Mouse (Mus musculus) gastrocnemius, adult 8-10 months (tissue): ENCODE results near the gene 2310033P09Rik. TPM values are rescaled to one million over a fixed set of nuclear protein-coding genes. Genes with fewer than 3 reads are reported as not detected.
A peak's percentile ranks its signal among the peaks of the same experiment; 100 is the strongest.
"Not testable (repeated sequence)": the region's sequence is repeated elsewhere in the genome, so short reads cannot be mapped to it uniquely, and the experiment has no call there.

Source experiments
- DNase-seq, 2 experiments: peaks; one replicate each; pipeline ENCODE4 v3.0.0; 2022; ENCODE audit warnings: low spot score in 2 of 2
- total RNA-seq, 4 experiments: library from RNA; stranded (reverse); gene quantifications; 2 replicates each; pipeline ENCODE4 v1.2.4; 2022

The 2310033P09Rik gene
- total RNA-seq, 4 experiments from 2014 or later = 1.9 to 3.1 (median 2.5) TPM

- no peak for DNase-seq
Measured at GRCm38 (mm10) chr11:59196230-59196629, 11.9 kb upstream of the 2310033P09Rik start.

- no peak for DNase-seq
Measured at GRCm38 (mm10) chr11:59201216-59202002, 6.7 kb upstream of the 2310033P09Rik start.

DNA sequence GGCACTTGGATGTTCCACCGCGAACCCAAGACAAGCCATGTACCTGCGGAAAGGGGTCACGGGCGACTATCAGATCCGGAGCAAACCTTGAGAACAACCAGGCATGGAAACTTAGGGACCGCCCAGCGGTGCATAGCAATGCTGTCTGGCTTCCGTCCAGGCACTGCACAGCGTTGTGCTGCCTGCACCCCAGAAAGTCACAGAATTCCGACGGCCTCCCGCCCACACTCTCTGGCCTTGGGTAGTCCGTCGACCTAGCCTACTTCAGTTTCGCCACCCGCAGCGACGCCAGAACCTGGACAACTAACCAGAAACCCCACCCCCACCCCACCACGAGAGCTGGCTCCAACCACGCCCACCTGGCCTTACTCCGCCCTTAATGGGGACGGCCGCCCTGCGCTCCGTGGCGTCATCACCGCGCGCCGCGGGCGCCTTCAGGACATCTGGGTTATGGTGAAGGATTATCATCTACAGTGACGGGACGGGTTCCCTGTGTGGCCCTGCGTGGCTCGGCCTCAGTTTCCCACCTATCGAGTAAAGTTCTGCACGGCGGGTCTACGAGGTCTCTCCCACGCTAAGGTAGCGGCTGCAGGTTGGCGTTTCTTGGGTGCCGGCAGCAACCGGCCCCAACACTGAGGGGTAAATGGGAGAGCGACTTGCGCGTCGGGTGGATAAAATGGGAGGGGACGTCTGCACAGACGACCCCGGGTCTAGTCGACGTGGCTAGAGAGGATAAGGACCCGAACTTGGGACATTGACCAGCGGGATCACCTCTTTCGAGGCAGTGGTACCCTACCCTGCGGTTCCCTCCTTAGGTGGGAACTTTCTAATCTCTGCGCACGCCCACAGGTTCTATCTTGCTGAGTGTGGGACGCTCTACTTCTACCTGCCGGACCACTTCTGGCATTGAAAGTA is 5.8 kb upstream of the 2310033P09Rik start, which contains the start of gene Mrpl55:
Gene Mrpl55, plus strand, starts transcription at position 406 of the 915 bp plus-strand sequence.
- peak; percentile 83 to 90 for DNase-seq

DNA sequence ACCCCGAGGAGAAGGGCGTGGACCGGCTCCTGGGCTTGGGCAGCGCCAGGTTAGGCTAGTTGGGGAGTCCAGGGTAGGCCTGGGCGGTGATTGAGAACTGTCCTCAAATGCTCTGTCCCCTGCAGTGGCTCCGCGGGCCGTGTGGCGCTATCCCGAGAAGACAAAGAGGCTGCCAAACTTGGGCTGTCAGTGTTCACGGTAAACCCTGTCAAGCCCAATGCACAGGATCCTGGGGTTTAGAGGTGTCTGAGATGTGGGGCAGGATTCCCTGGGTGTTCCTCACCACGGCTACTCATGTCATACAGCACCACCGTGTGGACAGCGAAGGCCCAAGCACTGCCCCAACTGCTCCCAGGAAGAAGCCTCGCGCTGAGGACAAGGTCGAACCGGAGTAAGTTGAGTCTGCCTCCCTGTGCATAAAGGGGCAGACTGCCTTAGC is 901 bp downstream of the 2310033P09Rik start:
- peak in 1 of 2 experiments; percentile 24 for DNase-seq

DNA sequence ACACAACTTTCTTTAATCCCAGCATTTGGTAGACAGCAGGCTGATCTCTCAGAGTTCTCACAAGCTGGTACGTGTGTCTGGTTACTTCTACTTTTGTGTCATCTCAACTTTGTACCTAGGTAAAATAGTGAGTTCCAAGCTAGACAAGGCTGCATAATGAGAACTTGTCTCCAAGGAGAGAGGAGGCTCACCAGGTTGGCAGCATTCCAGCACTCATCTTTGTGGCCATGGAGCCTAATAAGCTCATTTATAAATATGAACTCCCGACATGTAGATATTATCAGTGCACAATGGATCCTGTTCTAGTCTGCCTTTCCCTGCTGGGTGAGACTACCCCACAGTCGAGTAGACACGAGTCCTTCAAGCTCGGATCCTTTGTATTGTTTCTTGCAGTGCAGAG is 1.5 kb downstream of the 2310033P09Rik start:
- no peak for DNase-seq

- no peak for DNase-seq
Measured at GRCm38 (mm10) chr11:59210020-59210419, 1.9 kb downstream of the 2310033P09Rik start.

DNA sequence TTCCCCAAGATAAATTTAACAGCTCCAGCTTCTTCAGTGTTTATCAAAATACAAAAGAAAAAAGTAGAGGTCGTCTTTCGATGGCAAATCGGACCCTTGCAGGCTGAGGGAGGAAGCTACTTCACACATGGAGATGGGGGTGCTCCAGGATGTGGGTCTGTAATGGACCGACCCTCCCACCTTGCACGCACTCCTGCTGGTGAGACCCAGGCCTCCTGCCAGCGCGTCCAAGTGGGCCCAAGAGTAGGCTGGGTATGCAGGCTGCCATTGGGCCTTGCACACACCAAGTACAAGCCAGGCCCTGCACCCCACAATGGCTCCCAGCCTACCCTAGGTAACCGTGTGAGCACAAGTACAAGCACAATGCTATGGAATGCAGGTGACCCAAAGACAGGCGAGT is 3.4 kb downstream of the 2310033P09Rik start:
- DNase-seq = not testable (repeated sequence)

DNA sequence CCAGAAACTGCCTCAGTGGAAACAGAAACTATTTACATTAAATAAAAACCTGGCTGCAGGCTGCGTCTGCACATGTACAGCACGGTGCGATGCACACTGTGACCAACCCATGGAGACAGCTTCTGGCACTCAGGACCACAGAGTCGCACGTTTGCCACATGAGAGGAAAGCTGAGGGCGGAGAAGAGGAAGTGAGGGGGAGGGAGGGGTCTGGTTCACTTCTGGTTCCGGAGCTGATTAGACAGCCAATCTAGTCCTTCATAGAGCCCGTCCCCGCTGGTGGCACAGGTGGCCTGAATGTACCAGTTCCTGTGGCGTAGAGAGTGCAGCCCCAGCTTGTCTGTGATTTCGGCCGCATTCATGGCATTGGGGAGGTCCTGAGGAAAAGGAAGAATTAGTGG is 4.2 kb downstream of the 2310033P09Rik start:
- DNase-seq = not testable (repeated sequence)

GRCm38 (mm10) chr11:59212892-59213494 is 4.9 kb downstream of the 2310033P09Rik start:
- no peak for DNase-seq

- DNase-seq = no peak
Measured at GRCm38 (mm10) chr11:59216955-59217354, 8.8 kb downstream of the 2310033P09Rik start.

DNA sequence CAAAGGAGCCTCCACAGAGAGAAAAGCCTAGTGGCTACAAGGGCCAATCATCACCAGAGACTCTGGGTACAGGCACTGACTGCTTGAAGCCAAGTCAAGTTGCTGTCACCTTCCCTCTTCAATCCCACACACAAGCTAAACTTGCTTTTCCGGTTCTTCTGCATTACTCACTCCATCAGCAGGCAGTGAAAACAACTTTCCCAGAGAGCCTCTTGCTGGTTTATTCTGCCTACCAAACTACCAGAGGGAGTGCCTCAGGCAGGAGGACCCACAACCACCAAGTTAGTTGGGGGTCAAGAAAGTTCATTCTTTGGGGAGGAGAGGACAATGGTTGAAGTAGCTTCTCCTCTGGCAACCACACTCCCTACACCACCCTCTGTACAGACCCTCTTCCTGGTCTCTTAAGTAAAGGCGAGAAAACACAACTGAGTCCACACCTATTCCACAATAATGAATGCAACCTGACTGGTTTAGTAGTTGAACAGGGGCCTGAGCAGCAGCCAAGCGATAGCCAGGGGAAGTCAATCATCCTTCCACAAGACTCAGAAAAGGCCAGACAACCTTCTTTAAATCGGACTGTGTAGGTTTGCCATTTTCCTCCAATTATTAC is 10.4 kb downstream of the 2310033P09Rik start:
- DNase-seq = no peak

- no peak for DNase-seq
Measured at GRCm38 (mm10) chr11:59219064-59219463, 10.9 kb downstream of the 2310033P09Rik start.

GRCm38 (mm10) chr11:59221604-59222003 is 13.5 kb downstream of the 2310033P09Rik start:
- DNase-seq = no peak

DNA sequence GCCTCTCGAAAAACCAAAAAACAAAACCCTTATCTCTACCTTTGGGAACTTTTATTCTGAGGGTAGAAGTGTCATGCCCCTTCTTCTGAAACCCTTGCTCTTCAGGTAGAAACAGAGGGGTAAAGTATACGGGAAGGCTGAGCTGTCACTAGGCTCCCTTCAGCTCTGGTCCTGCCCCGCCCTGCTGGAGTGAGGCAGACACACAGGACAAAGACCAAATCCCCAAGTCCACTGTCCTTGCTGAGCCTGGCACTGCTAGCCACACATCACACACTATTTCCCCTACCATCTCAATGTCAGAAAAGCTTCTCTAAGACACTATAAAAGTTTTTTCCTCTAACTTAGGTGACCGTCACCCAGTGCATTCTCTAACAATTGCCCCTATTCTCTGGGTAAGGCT is 14.2 kb downstream of the 2310033P09Rik start:
- no peak for DNase-seq

DNA sequence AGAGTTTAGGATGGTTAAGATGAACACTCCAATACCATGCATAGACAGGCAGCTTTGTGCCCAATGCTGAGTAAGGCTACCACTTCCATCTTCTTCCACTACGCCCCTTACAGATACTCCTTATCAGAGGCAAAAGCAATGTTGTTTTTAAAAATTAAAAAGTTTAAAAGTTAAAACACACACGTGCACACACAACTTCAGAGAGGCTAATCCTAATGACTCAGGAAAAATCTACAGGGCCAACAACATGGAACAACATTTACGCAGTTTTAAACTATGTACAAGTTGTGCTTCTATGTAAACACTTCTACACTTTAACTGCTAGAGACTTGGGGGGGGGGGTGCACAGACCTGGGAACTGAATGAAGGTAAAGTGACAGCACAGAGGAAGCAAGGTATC is 15.9 kb downstream of the 2310033P09Rik start:
- DNase-seq = no peak

- DNase-seq = no peak
Measured at GRCm38 (mm10) chr11:59224470-59224869, 16.3 kb downstream of the 2310033P09Rik start.

DNA sequence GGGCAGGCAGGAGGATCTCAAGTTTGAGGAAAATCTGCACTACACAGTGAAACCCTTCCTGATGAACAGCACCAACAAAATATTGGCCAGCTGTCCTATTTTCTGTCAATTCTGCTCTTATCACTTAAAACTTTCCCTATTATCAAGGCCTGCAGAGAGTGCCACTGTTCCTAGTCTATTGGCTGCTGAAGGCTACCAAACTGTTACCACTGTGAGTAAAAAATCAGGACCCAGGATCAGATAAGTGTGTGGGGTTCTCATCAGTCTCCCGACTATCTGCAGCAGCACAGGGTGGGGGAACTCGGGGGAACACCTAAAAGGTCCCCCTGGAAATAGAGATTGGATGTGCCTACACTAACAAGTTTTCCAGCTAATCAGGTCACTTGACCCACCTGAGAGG is 17.0 kb downstream of the 2310033P09Rik start:
- no peak for DNase-seq

DNA sequence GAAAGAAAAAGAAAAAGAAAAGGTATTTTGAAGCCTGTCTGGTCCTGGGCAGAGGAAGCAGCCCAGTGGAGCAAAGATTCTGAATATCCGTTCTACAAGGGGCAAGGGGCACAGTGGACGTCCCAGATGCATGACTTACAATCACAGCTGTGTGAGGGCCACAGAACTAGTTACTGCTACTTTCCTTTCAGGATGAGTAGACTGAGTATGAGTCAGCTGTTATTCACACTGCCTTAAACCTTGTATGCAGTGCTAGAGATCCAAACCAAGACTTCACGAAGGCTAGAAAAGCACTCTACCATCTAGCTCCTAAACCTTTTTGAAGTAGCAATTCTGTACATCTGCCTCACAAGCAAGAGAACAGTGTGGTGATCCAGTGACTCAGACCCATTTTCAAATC is 18.1 kb downstream of the 2310033P09Rik start:
- no peak for DNase-seq

DNA sequence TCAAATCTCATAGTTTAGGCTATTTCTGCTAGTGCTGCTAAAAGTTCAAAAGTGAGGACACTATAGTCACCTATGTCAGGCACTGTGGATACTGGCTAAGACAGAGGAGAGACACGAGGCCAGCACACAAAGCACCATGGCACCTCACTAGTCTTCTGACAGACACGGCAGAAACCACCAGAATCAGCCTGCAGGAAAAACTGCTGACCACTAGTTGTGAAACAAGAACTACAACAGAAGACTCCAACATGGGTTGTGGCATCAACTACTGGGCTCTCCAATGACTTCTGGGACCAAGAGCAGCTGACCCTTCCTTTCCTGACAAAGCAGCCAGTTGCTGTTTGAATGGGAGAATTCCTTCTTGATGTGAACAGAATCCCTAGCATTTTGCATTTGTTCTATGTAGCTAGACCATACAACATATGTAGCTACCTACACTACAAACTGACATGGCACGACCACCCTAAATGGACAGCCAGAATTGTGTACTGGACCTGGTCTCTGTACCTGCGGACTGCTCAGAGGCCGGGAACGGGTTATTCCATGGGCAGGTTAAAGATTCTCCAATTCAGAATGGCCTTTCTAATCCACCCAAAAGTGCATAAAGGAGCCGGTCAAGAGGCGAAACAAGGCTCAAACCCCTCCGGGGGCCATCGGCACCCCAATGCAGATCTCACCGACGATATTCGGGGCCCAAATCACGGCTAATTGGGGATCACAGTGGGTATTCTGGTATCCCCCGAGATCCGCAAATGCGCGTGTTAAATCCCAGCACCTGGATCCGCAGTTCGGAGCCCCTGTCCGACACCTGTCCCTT is 18.9 kb downstream of the 2310033P09Rik start:
- no peak for DNase-seq

DNA sequence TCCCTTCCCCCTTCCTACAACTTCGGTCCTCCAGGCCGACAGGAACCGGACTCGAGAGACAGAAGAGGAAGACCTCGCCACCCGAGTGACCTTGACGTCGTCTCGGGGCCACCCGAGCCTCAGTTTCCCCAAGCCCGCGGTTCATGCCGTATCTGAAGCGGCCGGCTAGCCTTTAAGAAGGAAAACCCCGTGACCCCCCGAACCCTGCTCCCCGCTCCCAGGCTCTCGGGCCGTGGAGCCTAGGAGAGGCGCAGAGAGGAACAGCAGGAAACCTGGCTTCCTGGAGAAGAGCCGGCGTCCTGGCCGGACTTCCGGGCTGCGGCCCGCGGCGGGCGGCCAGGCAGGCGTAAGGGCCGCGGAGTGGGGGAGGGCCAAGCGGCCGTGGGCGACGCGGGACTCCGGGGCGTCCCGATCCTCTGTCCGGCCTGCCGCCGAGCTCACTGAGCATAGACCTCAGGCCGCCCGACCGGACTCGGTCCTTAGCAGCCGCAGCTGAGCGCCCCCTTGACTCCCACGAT is 19.5 kb downstream of the 2310033P09Rik start:
- peak in 1 of 2 experiments; percentile 27 for DNase-seq
